Mouse (Mus musculus): ENCODE results near the gene D17H6S53E. TPM values are rescaled to one million over a fixed set of nuclear protein-coding genes. Genes with fewer than 3 reads are reported as not detected.

Gene D17H6S53E
- polyA plus RNA-seq, 1 experiment from 2014 or later = 15.4 TPM

GRCm38 (mm10) chr17:35153931-35154330, 27.8 kb downstream of the D17H6S53E start:
- H3K9me3 ChIP-seq (ENCODE audit: control insufficient read depth, low read length) = no peaks in the 10 kb centered on the region
- WGBS = 77% methylated on average over 4 of the region's 4 CpGs
- ATAC-seq = no peak
- no peaks in the 10 kb centered on the region for H3K27me3 ChIP-seq (replicated peaks; ENCODE audit: control insufficient read depth, insufficient read depth, low read length)
- no peak overlapping the region for H3K9ac ChIP-seq (ENCODE audit: low read depth, low read length)
- no peak overlapping the region for H3K27ac ChIP-seq (ENCODE audit: low read length)
- H3K4me2 ChIP-seq (ENCODE audit: low read depth, low read length) = no peak overlapping the region
- H3K4me1 ChIP-seq (ENCODE audit: control insufficient read depth, insufficient read depth, low read length) = no peaks in the 10 kb centered on the region
- no peak overlapping the region for H3K4me3 ChIP-seq (ENCODE audit: low read length)
- peaks cover 85% of the 10 kb centered on the region for H3K36me3 ChIP-seq (ENCODE audit: control insufficient read depth, insufficient read depth, low read length)

- Histone ChIP-seq H3K27me3 (replicated peaks; ENCODE audit: control insufficient read depth, insufficient read depth, low read length) (no peaks in the 10 kb centered on the region), H3K36me3 (ENCODE audit: control insufficient read depth, insufficient read depth, low read length) (peaks cover 85% of the 10 kb centered on the region), H3K9ac (ENCODE audit: low read depth, low read length) (no peak overlapping the region), H3K4me2 (ENCODE audit: low read depth, low read length) (no peak overlapping the region), H3K27ac (ENCODE audit: low read length) (no peak overlapping the region), H3K4me3 (ENCODE audit: low read length) (no peak overlapping the region), H3K4me1 (ENCODE audit: control insufficient read depth, insufficient read depth, low read length) (no peaks in the 10 kb centered on the region), H3K9me3 (ENCODE audit: control insufficient read depth, low read length) (no peaks in the 10 kb centered on the region)
- ATAC-seq = no peak
- WGBS = 80% methylated on average over 7 of the region's 7 CpGs
Observed at GRCm38 (mm10) chr17:35154616-35155015, 28.4 kb downstream of the D17H6S53E start.

GRCm38 (mm10) chr17:35155451-35155850, 29.3 kb downstream of the D17H6S53E start:
- Histone ChIP-seq H3K36me3 (ENCODE audit: control insufficient read depth, insufficient read depth, low read length) (peaks cover 82% of the 10 kb centered on the region), H3K27ac (ENCODE audit: low read length) (no peak overlapping the region), H3K27me3 (replicated peaks; ENCODE audit: control insufficient read depth, insufficient read depth, low read length) (no peaks in the 10 kb centered on the region), H3K4me2 (ENCODE audit: low read depth, low read length) (no peak overlapping the region), H3K9me3 (ENCODE audit: control insufficient read depth, low read length) (no peaks in the 10 kb centered on the region), H3K4me3 (ENCODE audit: low read length) (no peak overlapping the region), H3K9ac (ENCODE audit: low read depth, low read length) (no peak overlapping the region), H3K4me1 (ENCODE audit: control insufficient read depth, insufficient read depth, low read length) (no peaks in the 10 kb centered on the region)
- ATAC-seq = no peak
- 89% methylated on average over 12 of the region's 12 CpGs for WGBS

- peaks cover 86% of the 10 kb centered on the region for H3K36me3 ChIP-seq (ENCODE audit: control insufficient read depth, insufficient read depth, low read length)
- no peaks in the 10 kb centered on the region for H3K27me3 ChIP-seq (replicated peaks; ENCODE audit: control insufficient read depth, insufficient read depth, low read length)
- no peak overlapping the region for H3K4me2 ChIP-seq (ENCODE audit: low read depth, low read length)
- no peak overlapping the region for H3K4me3 ChIP-seq (ENCODE audit: low read length)
- H3K9me3 ChIP-seq (ENCODE audit: control insufficient read depth, low read length) = no peaks in the 10 kb centered on the region
- 91% methylated on average over 33 of the region's 33 CpGs for WGBS
- no peak overlapping the region for H3K9ac ChIP-seq (ENCODE audit: low read depth, low read length)
- no peaks in the 10 kb centered on the region for H3K4me1 ChIP-seq (ENCODE audit: control insufficient read depth, insufficient read depth, low read length)
- no peak overlapping the region for H3K27ac ChIP-seq (ENCODE audit: low read length)
- no peak for ATAC-seq
Observed at GRCm38 (mm10) chr17:35156461-35157200, 30.5 kb downstream of the D17H6S53E start.

- Histone ChIP-seq H3K9me3 (ENCODE audit: control insufficient read depth, low read length) (no peaks in the 10 kb centered on the region), H3K9ac (ENCODE audit: low read depth, low read length) (no peak overlapping the region), H3K27ac (ENCODE audit: low read length) (no peak overlapping the region), H3K4me1 (ENCODE audit: control insufficient read depth, insufficient read depth, low read length) (peaks cover 4% of the 10 kb centered on the region), H3K36me3 (ENCODE audit: control insufficient read depth, insufficient read depth, low read length) (peaks cover 85% of the 10 kb centered on the region), H3K4me2 (ENCODE audit: low read depth, low read length) (no peak overlapping the region), H3K4me3 (ENCODE audit: low read length) (no peak overlapping the region), H3K27me3 (replicated peaks; ENCODE audit: control insufficient read depth, insufficient read depth, low read length) (no peaks in the 10 kb centered on the region)
- ATAC-seq = no peak
- WGBS = 88% methylated on average over 8 of the region's 8 CpGs
Observed at GRCm38 (mm10) chr17:35157254-35157653, 31.1 kb downstream of the D17H6S53E start.

- no peak overlapping the region for H3K27ac ChIP-seq (ENCODE audit: low read length)
- no peaks in the 10 kb centered on the region for H3K9me3 ChIP-seq (ENCODE audit: control insufficient read depth, low read length)
- H3K4me3 ChIP-seq (ENCODE audit: low read length) = no peak overlapping the region
- peaks cover 7% of the 10 kb centered on the region for H3K4me1 ChIP-seq (ENCODE audit: control insufficient read depth, insufficient read depth, low read length)
- WGBS = 88% methylated on average over 8 of the region's 8 CpGs
- H3K36me3 ChIP-seq (ENCODE audit: control insufficient read depth, insufficient read depth, low read length) = peaks cover 80% of the 10 kb centered on the region
- no peak overlapping the region for H3K9ac ChIP-seq (ENCODE audit: low read depth, low read length)
- no peak for ATAC-seq
- H3K27me3 ChIP-seq (replicated peaks; ENCODE audit: control insufficient read depth, insufficient read depth, low read length) = no peaks in the 10 kb centered on the region
- no peak overlapping the region for H3K4me2 ChIP-seq (ENCODE audit: low read depth, low read length)
Observed at GRCm38 (mm10) chr17:35157661-35158175, 31.5 kb downstream of the D17H6S53E start.

- WGBS = 95% methylated on average over 16 of the region's 16 CpGs
- ATAC-seq = no peak
Observed at GRCm38 (mm10) chr17:35158850-35159593, 32.8 kb downstream of the D17H6S53E start.

GRCm38 (mm10) chr17:35159638-35160037, 33.5 kb downstream of the D17H6S53E start:
- peaks cover 12% of the 10 kb centered on the region for H3K4me1 ChIP-seq (ENCODE audit: control insufficient read depth, insufficient read depth, low read length)
- no peak overlapping the region for H3K4me2 ChIP-seq (ENCODE audit: low read depth, low read length)
- 86% methylated on average over 7 of the region's 7 CpGs for WGBS
- H3K27me3 ChIP-seq (replicated peaks; ENCODE audit: control insufficient read depth, insufficient read depth, low read length) = no peaks in the 10 kb centered on the region
- no peak overlapping the region for H3K4me3 ChIP-seq (ENCODE audit: low read length)
- no peak overlapping the region for H3K9ac ChIP-seq (ENCODE audit: low read depth, low read length)
- no peak overlapping the region for H3K27ac ChIP-seq (ENCODE audit: low read length)
- ATAC-seq = no peak
- no peaks in the 10 kb centered on the region for H3K9me3 ChIP-seq (ENCODE audit: control insufficient read depth, low read length)
- H3K36me3 ChIP-seq (ENCODE audit: control insufficient read depth, insufficient read depth, low read length) = peaks cover 64% of the 10 kb centered on the region

More at GRCm38 (mm10) chr17:35158850-35159593, 32.8 kb downstream of the D17H6S53E start:
- Histone ChIP-seq H3K27ac (ENCODE audit: low read length) (no peak overlapping the region), H3K4me2 (ENCODE audit: low read depth, low read length) (no peak overlapping the region), H3K4me1 (ENCODE audit: control insufficient read depth, insufficient read depth, low read length) (peaks cover 12% of the 10 kb centered on the region), H3K4me3 (ENCODE audit: low read length) (no peak overlapping the region), H3K9me3 (ENCODE audit: control insufficient read depth, low read length) (no peaks in the 10 kb centered on the region), H3K36me3 (ENCODE audit: control insufficient read depth, insufficient read depth, low read length) (peaks cover 69% of the 10 kb centered on the region), H3K9ac (ENCODE audit: low read depth, low read length) (no peak overlapping the region), H3K27me3 (replicated peaks; ENCODE audit: control insufficient read depth, insufficient read depth, low read length) (no peaks in the 10 kb centered on the region)

GRCm38 (mm10) chr17:35161421-35161820, 35.2 kb downstream of the D17H6S53E start:
- ATAC-seq = no peak
- H3K9me3 ChIP-seq (ENCODE audit: control insufficient read depth, low read length) = no peaks in the 10 kb centered on the region
- no peak overlapping the region for H3K4me3 ChIP-seq (ENCODE audit: low read length)
- WGBS = 87% methylated on average over 11 of the region's 11 CpGs
- H3K27ac ChIP-seq (ENCODE audit: low read length) = no peak overlapping the region
- H3K9ac ChIP-seq (ENCODE audit: low read depth, low read length) = no peak overlapping the region
- no peaks in the 10 kb centered on the region for H3K27me3 ChIP-seq (replicated peaks; ENCODE audit: control insufficient read depth, insufficient read depth, low read length)
- peaks cover 19% of the 10 kb centered on the region for H3K4me1 ChIP-seq (ENCODE audit: control insufficient read depth, insufficient read depth, low read length)
- no peak overlapping the region for H3K4me2 ChIP-seq (ENCODE audit: low read depth, low read length)
- peaks cover 49% of the 10 kb centered on the region for H3K36me3 ChIP-seq (ENCODE audit: control insufficient read depth, insufficient read depth, low read length)
